Mouse (Mus musculus) liver, embryonic 14.5 days (tissue): ENCODE data around the gene Adar. TPM values are rescaled to one million over a fixed set of nuclear protein-coding genes. Genes with fewer than 3 reads are reported as not detected.

Experiments
- ATAC-seq: fragments of 200-750 bp; cut with Nextera tagmentation; 2 replicates; pipeline ENCODE4 v1.8.0; 2017; ENCODE audit warnings: moderate number of reproducible peaks, mild to moderate bottlenecking, moderate library complexity; ENCODE audit not compliant: insufficient read depth
- DNase-seq, 3 experiments: peaks; one replicate each; pipeline ENCODE4 v3.0.0-alpha.2; 2012 to 2013; ENCODE audit warnings: low read depth in 3 of 3, low spot score in 3 of 3
- H3K27ac ChIP-seq: fragments of 300-500 bp; sonication (generic); 2 replicates; pipeline ENCODE4 v1.5.1; 2014; ENCODE audit warnings: moderate library complexity, mild to moderate bottlenecking, control low read depth, inconsistent platforms
- H3K27me3 ChIP-seq: fragments of 300-500 bp; sonication (generic); 2 replicates; pipeline ENCODE4 v1.6.1; 2014; ENCODE audit warnings: mild to moderate bottlenecking, low read length, moderate library complexity; ENCODE audit not compliant: control insufficient read depth, insufficient read depth
- H3K36me3 ChIP-seq: fragments of 300-500 bp; sonication (generic); replicated peaks from 2 replicates; pipeline ENCODE4 v1.6.1; 2014; ENCODE audit warnings: low read depth; ENCODE audit not compliant: control insufficient read depth, insufficient read depth
- H3K4me1 ChIP-seq, 2 experiments: fragments of 200-500 bp in 1 of 2; fragments of 300-500 bp in 1 of 2; sonication (generic) in 1 of 2; replicated peaks; 2 replicates each; pipeline ENCODE4 v1.6.1; 2012 to 2014; ENCODE audit warnings: antibody characterized with exemption in 1 of 2, inconsistent platforms in 1 of 2, low read length in 1 of 2; ENCODE audit not compliant: control insufficient read depth in 2 of 2, insufficient read depth in 2 of 2
- H3K4me2 ChIP-seq: fragments of 300-500 bp; sonication (generic); 2 replicates; pipeline ENCODE4 v1.6.1; 2014; ENCODE audit warnings: low read depth, mild to moderate bottlenecking, control low read depth, moderate library complexity
- H3K4me3 ChIP-seq, 2 experiments: fragments of 200-500 bp in 1 of 2; fragments of 300-500 bp in 1 of 2; sonication (generic) in 1 of 2; 2 replicates each; pipeline ENCODE4 v1.5.1; 2012 to 2014; ENCODE audit warnings: low read depth in 2 of 2, low read length in 2 of 2, mild to moderate bottlenecking in 2 of 2, control low read depth in 1 of 2, inconsistent platforms in 1 of 2, moderate library complexity in 1 of 2; ENCODE audit not compliant: insufficient read depth in 1 of 2
- H3K9ac ChIP-seq: fragments of 300-500 bp; sonication (generic); replicated peaks from 2 replicates; pipeline ENCODE4 v1.6.1; 2014; ENCODE audit warnings: mild to moderate bottlenecking, control low read depth, moderate library complexity
- H3K9me3 ChIP-seq: fragments of 300-500 bp; sonication (generic); 2 replicates; pipeline ENCODE4 v1.6.1; 2016; ENCODE audit warnings: low read length, mixed read lengths; ENCODE audit not compliant: control insufficient read depth
- CTCF ChIP-seq: IDR thresholded peaks from 2 replicates; pipeline ENCODE4 v1.5.1; 2016; ENCODE audit warnings: antibody characterized with exemption, low read depth, control low read depth
- EP300 ChIP-seq: IDR thresholded peaks from 2 replicates; pipeline ENCODE4 v1.6.1; 2016; ENCODE audit warnings: antibody characterized with exemption, low read depth
- WGBS: fragments of 180-500 bp; shearing (Covaris S2); extraction: QIAGEN DNeasy Blood & Tissue Kit; methylation state at CpG from one replicate; pipeline ENCODE4 v1.1.7; 2014; ENCODE audit not compliant: insufficient replicate concordance; 5-methylcytosine and 5-hydroxymethylcytosine counted together
- polyA plus RNA-seq, 2 experiments: library from polyadenylated mRNA; depleted of rRNA in 1 of 2; stranded (reverse) in 1 of 2; unstranded in 1 of 2; fragments of >200 nt; fragmentation: Nextera tagmentation in 1 of 2; extraction: Ambion mirVana in 1 of 2; gene quantifications; 2 replicates each; pipeline versions ENCODE4 v1.2.1 to v1.2.3; 2012 to 2014

Gene Adar
- polyA plus RNA-seq, 2 experiments, result 6.4 to 7.9 TPM

GRCm38 (mm10) chr3:89772968-89773709 is 58.3 kb downstream of the Adar start, which contains the start of gene Ube2q1:
Gene Ube2q1 (plus strand): TSS chr3:89773616.
- Histone ChIP-seq H3K9me3 (no peaks in the 10 kb centered on the region), H3K4me1 (peaks cover 5 to 25% of the 10 kb centered on the region in 2 experiments), H3K27me3 (no peaks in the 10 kb centered on the region), H3K27ac (peak within 1 kb of the TSS; percentile 66), H3K4me3 (peak within 1 kb of the TSS; percentile 76 to 82), H3K36me3 (peaks cover 6% of the 10 kb centered on the region), H3K9ac (peak within 1 kb of the TSS; percentile 86), H3K4me2 (peak within 1 kb of the TSS; percentile 97)
- TF ChIP-seq EP300 (0 out of 2 replicates have a peak, but pooled peaks have one; percentile 10), CTCF (no peak)
- ATAC-seq, result peak; percentile 83
- WGBS, result 1% methylated on average over 83 of the region's 90 CpGs
- DNase-seq, result peak; percentile 70 to 71 (median 71)

DNA sequence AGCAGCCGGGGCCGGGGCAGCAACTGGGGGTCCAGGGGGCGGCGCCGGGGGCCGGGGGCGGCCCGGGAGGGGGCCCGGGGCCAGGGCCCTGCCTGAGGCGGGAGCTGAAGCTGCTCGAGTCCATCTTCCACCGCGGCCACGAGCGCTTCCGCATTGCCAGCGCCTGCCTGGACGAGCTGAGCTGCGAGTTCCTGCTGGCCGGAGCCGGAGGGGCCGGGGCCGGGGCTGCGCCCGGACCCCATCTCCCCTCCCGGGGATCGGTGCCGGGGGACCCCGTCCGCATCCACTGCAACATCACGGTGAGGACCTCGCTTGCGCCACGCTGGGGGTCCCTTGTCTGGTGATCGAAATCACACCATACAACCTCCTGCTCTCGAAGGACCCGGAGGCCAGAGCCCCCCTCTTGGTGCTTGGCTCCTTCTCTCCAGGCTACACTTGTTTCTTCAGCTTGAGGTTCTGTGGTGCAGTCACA is 59.0 kb downstream of the Adar start:
- Histone ChIP-seq H3K27me3 (no peaks in the 10 kb centered on the region), H3K9ac (peak overlapping the region; percentile 86), H3K27ac (peak overlapping the region; percentile 49), H3K4me3 (peak overlapping the region; percentile 76 to 82), H3K4me1 (peaks cover 5 to 25% of the 10 kb centered on the region in 2 experiments), H3K9me3 (no peaks in the 10 kb centered on the region), H3K36me3 (peaks cover 9% of the 10 kb centered on the region), H3K4me2 (peak overlapping the region; percentile 97)
- WGBS, result 2% methylated on average over 31 of the region's 37 CpGs
- TF ChIP-seq EP300 (no peak), CTCF (no peak)
- DNase-seq, result peak in 1 of 3 experiments; percentile 22
- ATAC-seq, result no peak

- Histone ChIP-seq H3K27ac (no peak overlapping the region; the same call in 1 of the 2 replicates), H3K9me3 (no peaks in the 10 kb centered on the region), H3K9ac (peak overlapping the region; percentile 86), H3K4me3 (peak overlapping the region; percentile 76 to 82), H3K4me1 (peaks cover 5 to 25% of the 10 kb centered on the region in 2 experiments), H3K36me3 (peaks cover 15% of the 10 kb centered on the region), H3K27me3 (no peaks in the 10 kb centered on the region), H3K4me2 (peak overlapping the region; percentile 97)
- WGBS, result 25% methylated on average over 15 of the region's 15 CpGs
- ATAC-seq (no peak), DNase-seq (no peak)
- no peak for TF ChIP-seq EP300
- no peak for TF ChIP-seq CTCF
Observed at GRCm38 (mm10) chr3:89774236-89774960, 59.6 kb downstream of the Adar start.

GRCm38 (mm10) chr3:89776001-89776400 is 61.2 kb downstream of the Adar start:
- no peak for TF ChIP-seq EP300
- no peak for TF ChIP-seq CTCF
- 83% methylated on average over 4 of the region's 4 CpGs for WGBS
- no peak overlapping the region for H3K4me3 ChIP-seq
- no peak overlapping the region for H3K4me2 ChIP-seq
- H3K9ac ChIP-seq, result no peak overlapping the region
- no peaks in the 10 kb centered on the region for H3K9me3 ChIP-seq
- H3K4me1 ChIP-seq, result peaks cover 5 to 20% of the 10 kb centered on the region in 2 experiments
- DNase-seq (no peak), ATAC-seq (no peak)
- H3K27me3 ChIP-seq, result no peaks in the 10 kb centered on the region
- H3K36me3 ChIP-seq, result peaks cover 29% of the 10 kb centered on the region
- H3K27ac ChIP-seq, result no peak overlapping the region

DNA sequence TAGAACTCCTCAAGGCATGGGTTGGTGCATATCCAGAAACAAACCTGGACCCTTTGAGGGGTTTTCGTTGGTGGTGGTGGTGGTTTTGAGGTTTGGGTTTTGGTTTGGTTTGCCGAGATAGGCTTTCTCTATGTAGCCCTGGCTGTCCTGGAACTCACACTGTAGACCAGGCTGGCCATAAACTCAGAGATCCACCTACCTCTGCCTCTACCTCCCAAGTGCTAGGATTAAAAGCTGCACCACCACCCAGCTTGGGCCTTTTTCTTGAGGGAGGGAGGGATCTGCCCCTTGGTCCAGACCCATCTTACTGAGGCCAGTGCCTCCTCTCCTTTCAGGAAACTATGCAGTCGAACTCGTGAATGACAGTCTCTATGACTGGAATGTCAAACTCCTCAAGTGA is 65.3 kb downstream of the Adar start:
- H3K9ac ChIP-seq, result no peak overlapping the region
- H3K4me2 ChIP-seq, result no peak overlapping the region
- H3K9me3 ChIP-seq, result no peaks in the 10 kb centered on the region
- H3K4me3 ChIP-seq, result no peak overlapping the region
- 62% methylated on average over 4 of the region's 4 CpGs for WGBS
- H3K27me3 ChIP-seq, result no peaks in the 10 kb centered on the region
- no peak overlapping the region for H3K27ac ChIP-seq
- peaks cover 43% of the 10 kb centered on the region for H3K36me3 ChIP-seq
- peaks cover 2% of the 10 kb centered on the region in 2 experiments; a peak in 2 of 4 replicates for H3K4me1 ChIP-seq
- TF ChIP-seq CTCF (no peak), EP300 (no peak)
- ATAC-seq (no peak), DNase-seq (no peak)
